Mouse (Mus musculus) heart, adult 2 months (tissue): ENCODE results near the gene Prpsap1.

Source experiments
- CTCF ChIP-seq: fragments of 200-600 bp; IDR thresholded peaks from 2 replicates; pipeline ENCODE4 v1.8.1; 2022; ENCODE audit warnings: antibody characterized with exemption, mild to moderate bottlenecking, moderate library complexity
- EP300 ChIP-seq: fragments of 200-500 bp; IDR thresholded peaks from 2 replicates; pipeline ENCODE4 v1.6.1; 2011; ENCODE audit warnings: low read depth, low read length, control low read depth; ENCODE audit not compliant: insufficient read depth

- TF ChIP-seq EP300 (no peak), CTCF (no peak)
Observed at GRCm38 (mm10) chr11:116443935-116444334, 50.1 kb downstream of the Prpsap1 start.
